Mouse (Mus musculus): ENCODE results near the gene Cdk14.

Gene Cdk14

DNA sequence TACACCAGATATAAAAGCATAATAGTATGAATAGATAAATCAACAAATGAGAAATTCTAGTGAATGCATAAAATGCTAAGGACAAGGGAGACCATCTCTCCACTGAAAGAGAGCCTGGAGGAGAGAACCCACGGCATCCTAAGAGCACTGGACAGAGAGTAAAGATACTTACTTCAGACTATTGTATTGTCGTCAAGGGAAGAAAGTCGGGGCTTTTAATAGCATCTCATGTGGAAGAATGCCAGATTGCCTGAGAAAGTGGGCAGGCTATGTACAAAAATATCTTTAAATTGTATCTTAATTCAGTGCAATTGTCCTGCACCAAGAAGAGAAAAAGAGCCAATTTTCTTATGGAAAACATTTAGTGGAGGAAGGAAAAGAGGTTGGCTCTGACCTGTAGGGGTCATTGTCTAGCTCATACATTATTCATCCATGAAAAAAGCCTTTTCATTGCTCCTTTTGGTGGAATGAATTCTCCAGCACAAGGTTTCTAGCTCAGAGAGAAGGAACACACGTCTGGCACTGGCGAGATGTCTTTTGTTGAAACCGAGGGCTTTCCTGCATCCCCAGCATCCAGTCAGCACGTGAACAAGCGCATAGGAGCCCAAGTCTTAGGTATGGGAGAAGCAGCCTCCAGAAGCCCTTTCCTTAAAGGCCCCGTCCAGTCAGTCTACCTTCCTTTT is 646.9 kb downstream of the Cdk14 start:
- no peak for DNase-seq

GRCm38 (mm10) chr5:4770609-4771008 is 649.5 kb downstream of the Cdk14 start:
- no peak for DNase-seq

- no peak for DNase-seq
These were observed 652.2 kb downstream of the Cdk14 start for GRCm38 (mm10) chr5:4767896-4768295.

GRCm38 (mm10) chr5:4766719-4767118 is 653.4 kb downstream of the Cdk14 start:
- DNase-seq: no peak

DNA sequence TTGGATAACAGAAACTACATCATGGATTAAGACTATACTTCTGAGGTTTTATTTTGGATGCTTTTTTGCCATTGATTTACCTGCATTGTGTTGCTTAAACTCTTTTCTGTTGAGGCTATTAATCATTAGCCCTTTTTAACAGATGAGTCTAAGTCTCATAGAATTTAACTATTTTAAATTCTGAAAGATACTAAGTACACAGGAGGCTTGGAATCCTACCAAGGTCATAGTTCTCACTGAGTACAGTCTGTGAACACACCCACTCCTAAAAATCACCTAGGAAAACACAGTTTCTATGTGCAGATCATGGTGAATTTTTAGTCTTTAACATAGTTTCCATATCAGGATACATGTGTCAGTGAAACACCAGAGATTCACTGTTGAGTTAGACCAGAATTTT is 658.2 kb downstream of the Cdk14 start:
- no peak for DNase-seq

GRCm38 (mm10) chr5:4758331-4759080 is 661.6 kb downstream of the Cdk14 start:
- no peak for DNase-seq

- peak in 1 of 2 experiments; percentile 14 for DNase-seq
These were observed 662.2 kb downstream of the Cdk14 start, which contains the start of gene Fzd1 for GRCm38 (mm10) chr5:4757902-4758301. TSS of gene Fzd1 (minus strand) at chr5:4758035.

DNA sequence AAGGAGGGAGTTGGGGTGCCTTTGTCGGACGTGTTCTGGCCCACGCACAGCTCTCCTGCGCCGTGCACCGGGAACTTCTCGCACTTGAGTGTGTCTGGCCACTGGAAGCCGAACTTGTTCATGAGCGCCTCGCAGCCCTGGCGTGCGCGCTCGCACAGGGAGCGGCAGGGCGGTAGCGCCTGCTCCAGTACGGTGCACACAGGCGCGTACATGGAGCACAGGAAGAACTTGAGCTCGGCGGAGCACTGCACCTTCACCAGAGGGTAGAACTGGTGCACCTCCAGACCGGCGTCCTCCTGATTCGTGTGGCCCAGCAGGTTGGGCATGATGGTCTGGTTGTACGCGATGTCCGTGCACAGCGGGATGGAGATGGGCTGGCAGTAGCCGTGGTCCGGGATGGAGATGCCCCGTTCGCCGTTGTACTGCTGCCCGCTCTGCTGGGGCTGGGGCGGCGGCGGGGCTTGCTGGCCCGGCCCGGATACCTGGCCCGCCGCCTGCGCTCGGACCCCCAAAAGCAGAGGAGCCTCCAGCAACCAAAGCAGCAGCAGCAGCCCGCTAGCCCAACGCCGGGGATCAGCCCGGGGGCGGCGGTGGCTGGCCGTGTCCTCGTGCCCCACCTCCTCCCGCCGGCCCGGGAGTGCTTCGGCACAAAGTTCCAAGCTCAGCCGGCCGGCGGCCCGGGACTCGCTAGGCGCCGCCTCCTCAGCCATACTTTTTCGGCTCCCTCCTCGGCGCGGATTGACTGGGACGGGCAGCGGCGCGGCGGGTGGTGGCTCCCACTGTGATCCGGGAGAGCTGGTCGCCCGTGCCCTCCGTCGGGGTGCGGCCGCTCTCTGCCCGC is 663.0 kb downstream of the Cdk14 start:
- DNase-seq: no peak

- DNase-seq: no peak
These were observed 664.0 kb downstream of the Cdk14 start for GRCm38 (mm10) chr5:4756001-4756681.

- no peak for DNase-seq
These were observed 664.8 kb downstream of the Cdk14 start for GRCm38 (mm10) chr5:4755326-4755725.

- DNase-seq: no peak
These were observed 665.3 kb downstream of the Cdk14 start for GRCm38 (mm10) chr5:4754701-4755281.

Data from thymus, adult 18-20 months (tissue).